Mouse (Mus musculus) C2C12 (cell line): ENCODE measurements around the gene Fgf11.

Source experiments
- CTCF ChIP-seq: IDR thresholded peaks from one replicate; pipeline ENCODE4 v1.5.1; 2011; ENCODE audit not compliant: control insufficient read depth, insufficient read depth, insufficient read length
- FOSL1 ChIP-seq: IDR thresholded peaks from one replicate; pipeline ENCODE4 v1.8.0; 2011; ENCODE audit warnings: mild to moderate bottlenecking, low read length; ENCODE audit not compliant: poor library complexity, insufficient read depth, severe bottlenecking
- MAX ChIP-seq: IDR thresholded peaks from one replicate; pipeline ENCODE4 v1.6.1; 2011; ENCODE audit warnings: mild to moderate bottlenecking, control low read depth
- MYOD1 ChIP-seq: IDR thresholded peaks from one replicate; pipeline ENCODE4 v1.6.1; 2011; ENCODE audit warnings: low read depth; ENCODE audit not compliant: control insufficient read depth, insufficient read length
- MYOG ChIP-seq: IDR thresholded peaks from one replicate; pipeline ENCODE4 v1.6.1; 2011; ENCODE audit not compliant: control insufficient read depth, insufficient read length; ENCODE audit errors: extremely low read depth
- USF1 ChIP-seq: IDR thresholded peaks from one replicate; pipeline ENCODE4 v1.6.1; 2011; ENCODE audit warnings: low read depth, mild to moderate bottlenecking, control low read depth, moderate library complexity

GRCm38 (mm10) chr11:69766872-69767624, 34.6 kb downstream of the Fgf11 start:
- no peak for TF ChIP-seq CTCF
- no peak for TF ChIP-seq FOSL1
- no peak for TF ChIP-seq USF1
- TF ChIP-seq MAX = no peak
- no peak for TF ChIP-seq MYOG
- TF ChIP-seq MYOD1 = no peak
